Mouse (Mus musculus): ENCODE results near the gene Lnp1. TPM values are rescaled to one million over a fixed set of nuclear protein-coding genes. Genes with fewer than 3 reads are reported as not detected.

Gene Lnp1
- polyA plus RNA-seq, 1 experiment from 2014 or later: 0.25 TPM

GRCm38 (mm10) chr16:56885824-56886615 is 41.8 kb downstream of the Lnp1 start, which contains the start of gene Tmem45a:
Gene Tmem45a (minus strand): TSS chr16:56886166.
- Histone ChIP-seq H3K27me3 (no peaks in the 10 kb centered on the region), H3K4me3 (replicated peaks) (peak within 1 kb of the TSS; percentile 59), H3K27ac (replicated peaks) (peak within 1 kb of the TSS; percentile 77), H3K9ac (peak within 1 kb of the TSS; percentile 35), H3K9me3 (replicated peaks) (no peaks in the 10 kb centered on the region), H3K4me2 (replicated peaks) (peak within 1 kb of the TSS; percentile 55), H3K36me3 (no peaks in the 10 kb centered on the region), H3K4me1 (no peaks in the 10 kb centered on the region)
- WGBS: 2% methylated on average over 25 of the region's 25 CpGs
- ATAC-seq (ENCODE audit: insufficient number of reproducible peaks, low FRiP score, low TSS enrichment, low read depth): peak; percentile 99

GRCm38 (mm10) chr16:56884811-56885210 is 43.0 kb downstream of the Lnp1 start:
- Histone ChIP-seq H3K27me3 (no peaks in the 10 kb centered on the region), H3K4me1 (no peaks in the 10 kb centered on the region), H3K4me3 (replicated peaks) (peak overlapping the region; percentile 21; the same call in 1 of the 2 replicates), H3K9me3 (replicated peaks) (no peaks in the 10 kb centered on the region), H3K4me2 (replicated peaks) (peak overlapping the region; percentile 38), H3K36me3 (no peaks in the 10 kb centered on the region), H3K9ac (no peak overlapping the region), H3K27ac (replicated peaks) (no peak overlapping the region)
- 86% methylated on average over 6 of the region's 6 CpGs for WGBS
- ATAC-seq (ENCODE audit: insufficient number of reproducible peaks, low FRiP score, low TSS enrichment, low read depth): no peak

DNA sequence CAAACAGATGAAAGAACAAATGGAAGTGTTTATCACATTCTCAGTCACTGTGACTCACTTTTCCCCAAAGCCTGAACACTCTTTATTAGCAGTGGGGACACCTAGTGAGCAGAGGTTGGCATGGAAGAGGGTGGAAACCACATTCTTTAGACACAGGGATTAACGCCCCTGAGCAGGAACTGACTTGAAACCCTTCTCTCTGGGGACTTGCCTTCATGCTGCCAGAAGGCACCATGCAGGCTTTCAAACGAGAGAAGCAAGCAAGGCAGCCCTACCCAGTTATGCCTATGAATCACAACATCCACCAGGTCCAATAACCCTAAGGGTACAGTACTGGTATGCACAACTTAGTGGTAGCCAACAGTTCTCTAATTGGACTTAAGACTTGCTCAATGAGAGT is 54.5 kb downstream of the Lnp1 start:
- H3K27me3 ChIP-seq: no peaks in the 10 kb centered on the region
- H3K27ac ChIP-seq (replicated peaks): no peak overlapping the region
- no peak overlapping the region for H3K4me3 ChIP-seq (replicated peaks)
- H3K4me2 ChIP-seq (replicated peaks): no peak overlapping the region
- 28% methylated on average over 2 of the region's 2 CpGs for WGBS
- ATAC-seq (ENCODE audit: insufficient number of reproducible peaks, low FRiP score, low TSS enrichment, low read depth): no peak
- no peak overlapping the region for H3K9ac ChIP-seq
- H3K9me3 ChIP-seq (replicated peaks): no peaks in the 10 kb centered on the region
- peaks cover 5% of the 10 kb centered on the region; the same call in 1 of the 2 replicates for H3K4me1 ChIP-seq
- H3K36me3 ChIP-seq: no peaks in the 10 kb centered on the region

DNA sequence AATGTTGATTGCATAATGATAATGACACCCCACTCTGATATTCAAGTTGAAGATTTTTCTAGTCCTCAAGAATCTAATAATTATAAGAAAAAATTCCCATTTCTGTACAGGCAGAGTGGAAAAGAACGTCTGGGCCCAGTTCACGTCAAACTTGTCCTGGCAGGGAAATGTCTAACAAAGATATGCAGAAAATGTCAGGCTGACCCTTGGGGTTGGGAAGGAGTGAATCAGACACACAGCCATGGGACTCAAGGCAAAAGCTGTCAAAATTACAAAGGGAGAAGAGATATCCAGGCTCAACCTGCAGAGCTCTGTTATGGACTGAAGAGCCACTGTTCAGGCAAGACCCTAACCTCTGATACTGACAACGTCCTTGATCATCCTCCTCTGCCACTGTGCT is 57.4 kb downstream of the Lnp1 start:
- Histone ChIP-seq H3K27me3 (no peaks in the 10 kb centered on the region), H3K4me2 (replicated peaks) (no peak overlapping the region), H3K27ac (replicated peaks) (no peak overlapping the region), H3K9ac (no peak overlapping the region), H3K36me3 (no peaks in the 10 kb centered on the region), H3K4me1 (peaks cover 5% of the 10 kb centered on the region; the same call in 1 of the 2 replicates), H3K9me3 (replicated peaks) (no peaks in the 10 kb centered on the region), H3K4me3 (replicated peaks) (no peak overlapping the region)
- WGBS: 61% methylated on average over 3 of the region's 3 CpGs
- no peak for ATAC-seq (ENCODE audit: insufficient number of reproducible peaks, low FRiP score, low TSS enrichment, low read depth)

DNA sequence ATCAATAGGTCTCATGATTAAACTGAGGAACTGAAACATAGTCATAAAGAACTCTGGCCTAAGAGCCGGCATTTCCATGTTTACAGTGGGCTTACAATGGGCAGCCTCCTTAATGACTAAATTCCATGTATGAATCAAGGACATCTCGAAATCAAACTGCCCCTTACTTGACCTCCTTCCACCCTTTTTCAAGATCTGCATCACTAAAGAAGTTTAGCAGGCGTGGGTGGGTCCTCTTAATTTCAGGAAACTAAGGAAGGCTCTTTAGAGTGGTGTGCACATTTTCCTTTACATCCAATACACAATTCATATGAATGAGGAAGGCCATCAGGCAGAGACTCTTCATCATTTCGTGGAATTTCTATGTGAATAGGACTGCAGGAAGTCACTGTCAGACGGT is 59.5 kb downstream of the Lnp1 start:
- no peaks in the 10 kb centered on the region for H3K9me3 ChIP-seq (replicated peaks)

GRCm38 (mm10) chr16:56867591-56867990 is 60.3 kb downstream of the Lnp1 start:
- ATAC-seq (ENCODE audit: insufficient number of reproducible peaks, low FRiP score, low TSS enrichment, low read depth): no peak
- Histone ChIP-seq H3K27ac (replicated peaks) (no peak overlapping the region), H3K9ac (no peak overlapping the region), H3K4me2 (replicated peaks) (no peak overlapping the region), H3K36me3 (no peaks in the 10 kb centered on the region), H3K27me3 (no peaks in the 10 kb centered on the region), H3K4me3 (replicated peaks) (no peak overlapping the region), H3K4me1 (no peaks in the 10 kb centered on the region), H3K9me3 (replicated peaks) (no peaks in the 10 kb centered on the region)
- WGBS: 45% methylated on average over 4 of the region's 4 CpGs

More for the DNA sequence above, 59.5 kb downstream of the Lnp1 start:
- H3K27me3 ChIP-seq: no peaks in the 10 kb centered on the region
- ATAC-seq (ENCODE audit: insufficient number of reproducible peaks, low FRiP score, low TSS enrichment, low read depth): no peak
- no peak overlapping the region for H3K4me2 ChIP-seq (replicated peaks)
- WGBS: 84% methylated on average over 5 of the region's 5 CpGs
- no peak overlapping the region for H3K27ac ChIP-seq (replicated peaks)
- H3K36me3 ChIP-seq: no peaks in the 10 kb centered on the region
- H3K4me1 ChIP-seq: peaks cover 4% of the 10 kb centered on the region; the same call in 1 of the 2 replicates
- no peak overlapping the region for H3K4me3 ChIP-seq (replicated peaks)
- H3K9ac ChIP-seq: no peak overlapping the region

Other genes starting within 250 kb of the Lnp1 start
- gene Tfg, start 210.6 kb downstream of the Lnp1 start, polyA plus RNA-seq (2015; fragmentation: Nextera tagmentation; extraction: Ambion mirVana): 145 and 157 TPM in 2 replicates
- not detected in 2 replicates for gene Adgrg7, start 132.2 kb downstream of the Lnp1 start, polyA plus RNA-seq (2015; fragmentation: Nextera tagmentation; extraction: Ambion mirVana)
- gene Tmem45a, start 41.9 kb downstream of the Lnp1 start, polyA plus RNA-seq (2015; fragmentation: Nextera tagmentation; extraction: Ambion mirVana): 82.2 and 101 TPM in 2 replicates
- 0.15 and 0.38 TPM in 2 replicates for gene Tmem45a2, start 143.3 kb upstream of the Lnp1 start, polyA plus RNA-seq (2015; fragmentation: Nextera tagmentation; extraction: Ambion mirVana)
- 35.1 and 37.4 TPM in 2 replicates for gene Tomm70a, start 193.6 kb upstream of the Lnp1 start, polyA plus RNA-seq (2015; fragmentation: Nextera tagmentation; extraction: Ambion mirVana)
- 79.6 and 88.6 TPM in 2 replicates for gene Nit2, start 239.3 kb upstream of the Lnp1 start, polyA plus RNA-seq (2015; fragmentation: Nextera tagmentation; extraction: Ambion mirVana)

Data from embryonic facial prominence, embryonic 15.5 days (tissue).